Mouse (Mus musculus) midbrain, embryonic 12.5 days (tissue): ENCODE measurements at regions not wholly inside any gene's neighbourhood (a gene's known extent, or its start where the extent isn't known, plus 50 kb on each side); places are given as distances from the start of the nearest gene placed in this dataset.

Source experiments
- ATAC-seq: fragments of 200-750 bp; cut with Nextera tagmentation; 2 replicates; pipeline ENCODE4 v1.8.0; 2017; ENCODE audit warnings: low read depth, moderate TSS enrichment, moderate library complexity; ENCODE audit not compliant: low FRiP score
- H3K27ac ChIP-seq: fragments of 300-500 bp; sonication (generic); replicated peaks from 2 replicates; pipeline ENCODE4 v1.5.1; 2016; ENCODE audit warnings: mild to moderate bottlenecking
- H3K27me3 ChIP-seq: fragments of 300-500 bp; sonication (generic); 2 replicates; pipeline ENCODE4 v1.6.1; 2016; ENCODE audit warnings: mild to moderate bottlenecking
- H3K36me3 ChIP-seq: fragments of 300-500 bp; sonication (generic); 2 replicates; pipeline ENCODE4 v1.6.1; 2016
- H3K4me1 ChIP-seq: fragments of 300-500 bp; sonication (generic); 2 replicates; pipeline ENCODE4 v1.6.1; 2016
- H3K4me2 ChIP-seq: fragments of 300-500 bp; sonication (generic); replicated peaks from 2 replicates; pipeline ENCODE4 v1.6.1; 2016; ENCODE audit warnings: mild to moderate bottlenecking, moderate library complexity
- H3K4me3 ChIP-seq: fragments of 300-500 bp; sonication (generic); 2 replicates; pipeline ENCODE4 v1.5.1; 2016; ENCODE audit warnings: mild to moderate bottlenecking
- H3K9ac ChIP-seq: fragments of 300-500 bp; sonication (generic); replicated peaks from 2 replicates; pipeline ENCODE4 v1.6.1; 2016; ENCODE audit warnings: mild to moderate bottlenecking, moderate library complexity
- H3K9me3 ChIP-seq: fragments of 300-500 bp; sonication (generic); 2 replicates; pipeline ENCODE4 v1.6.1; 2016; ENCODE audit warnings: mild to moderate bottlenecking
- WGBS: fragments of 180-500 bp; shearing (Covaris S2); methylation state at CpG from one replicate; pipeline ENCODE4 v1.1.7; 2016; 5-methylcytosine and 5-hydroxymethylcytosine counted together

DNA sequence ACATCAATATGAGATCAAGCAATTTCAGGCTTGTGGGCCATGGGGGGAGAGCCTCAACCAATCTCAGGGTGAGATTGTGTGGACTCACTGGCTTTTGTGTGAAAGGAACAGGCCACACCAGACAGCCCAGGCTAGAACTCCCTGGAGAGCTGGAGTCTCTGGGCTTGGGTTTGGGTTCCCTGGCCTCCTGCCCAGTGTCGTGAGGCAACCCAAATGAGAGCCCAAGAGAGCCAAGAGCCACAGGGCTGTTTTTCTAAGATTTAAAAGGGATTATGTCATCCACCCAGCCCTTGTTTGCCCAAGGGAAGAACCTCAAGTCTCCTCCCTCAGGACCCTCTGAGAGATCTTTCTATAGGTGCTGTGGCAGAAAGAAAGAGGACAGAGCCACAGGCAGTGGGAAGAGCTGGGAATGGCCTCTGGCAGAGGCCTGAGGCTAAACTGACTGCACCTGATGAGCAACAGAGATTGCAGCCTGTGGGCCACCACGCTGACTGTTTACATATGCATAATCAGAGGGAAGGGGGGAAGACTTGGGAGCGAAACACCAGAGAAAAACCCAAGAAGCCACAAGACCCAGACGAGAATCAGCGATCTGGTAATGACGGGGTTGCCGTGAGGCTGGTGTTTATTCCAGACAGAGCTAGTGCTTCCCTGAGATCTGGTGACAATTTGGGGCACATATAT is 92.1 kb downstream of the Bcl2l11 start:
- Histone ChIP-seq H3K4me2 (no peak overlapping the region), H3K36me3 (no peaks in the 10 kb centered on the region), H3K9me3 (no peaks in the 10 kb centered on the region), H3K4me1 (no peaks in the 10 kb centered on the region), H3K27ac (no peak overlapping the region), H3K4me3 (no peak overlapping the region), H3K9ac (no peak overlapping the region), H3K27me3 (no peaks in the 10 kb centered on the region)
- no peak for ATAC-seq
- WGBS = 63% methylated on average over 7 of the region's 7 CpGs

DNA sequence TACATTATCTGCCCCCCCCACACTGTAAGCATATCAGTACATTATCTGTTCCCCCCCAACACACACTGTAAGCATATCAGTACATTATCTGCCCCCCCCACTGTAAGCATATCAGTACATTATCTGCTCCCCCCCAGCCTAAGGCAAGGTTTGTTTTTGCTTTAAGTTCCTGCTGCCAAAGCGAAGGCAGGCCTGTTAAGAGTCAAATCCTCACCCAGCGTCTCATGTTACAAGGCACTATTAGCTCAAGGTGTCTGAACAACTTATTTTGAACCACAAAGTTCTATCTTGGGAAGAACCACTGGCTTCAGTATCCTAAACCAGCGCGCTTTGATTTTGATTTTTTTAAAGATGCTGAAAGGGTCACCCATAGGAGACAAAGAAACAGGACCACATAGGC is 93.1 kb downstream of the Bcl2l11 start:
- 80% methylated on average over 4 of the region's 4 CpGs for WGBS

DNA sequence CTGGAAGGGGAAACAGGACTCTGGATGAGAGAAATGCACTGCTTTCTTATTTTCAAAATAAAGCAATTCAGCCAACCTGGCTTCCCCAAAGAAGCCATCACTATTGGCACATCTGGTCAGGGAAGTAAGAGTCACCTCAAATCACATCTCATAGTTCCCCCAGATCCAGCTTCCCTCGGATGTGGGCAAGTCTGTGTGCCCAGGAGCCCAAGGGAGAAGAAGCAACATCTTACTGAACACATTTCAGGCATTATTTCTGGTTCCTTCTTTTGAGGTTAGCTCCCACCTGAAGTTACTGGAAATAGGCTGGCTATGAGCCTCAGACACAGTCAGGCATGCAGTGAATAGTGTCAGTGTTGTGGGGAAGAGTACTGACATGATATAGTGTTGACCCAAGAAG is 95.2 kb downstream of the Bcl2l11 start:
- Histone ChIP-seq H3K4me2 (no peak overlapping the region), H3K27ac (no peak overlapping the region), H3K27me3 (no peaks in the 10 kb centered on the region), H3K9ac (no peak overlapping the region), H3K36me3 (no peaks in the 10 kb centered on the region), H3K4me3 (no peak overlapping the region), H3K9me3 (no peaks in the 10 kb centered on the region), H3K4me1 (no peaks in the 10 kb centered on the region)
- ATAC-seq = no peak
- 59% methylated on average over 1 of the region's 1 CpGs for whole genome bisulfite sequencing

More for the DNA sequence above, 93.1 kb downstream of the Bcl2l11 start:
- ATAC-seq = no peak
- H3K27me3 ChIP-seq = no peaks in the 10 kb centered on the region
- no peaks in the 10 kb centered on the region for H3K4me1 ChIP-seq
- H3K4me2 ChIP-seq = no peak overlapping the region
- H3K4me3 ChIP-seq = no peak overlapping the region
- H3K9me3 ChIP-seq = no peaks in the 10 kb centered on the region
- no peaks in the 10 kb centered on the region for H3K36me3 ChIP-seq
- H3K9ac ChIP-seq = no peak overlapping the region
- no peak overlapping the region for H3K27ac ChIP-seq

GRCm38 (mm10) chr2:128221657-128222056 is 95.8 kb downstream of the Bcl2l11 start:
- no peak overlapping the region for H3K9ac ChIP-seq
- H3K27ac ChIP-seq = no peak overlapping the region
- no peak for ATAC-seq
- no peaks in the 10 kb centered on the region for H3K27me3 ChIP-seq
- H3K4me2 ChIP-seq = no peak overlapping the region
- WGBS = 87% methylated on average over 4 of the region's 4 CpGs
- no peaks in the 10 kb centered on the region for H3K9me3 ChIP-seq
- no peaks in the 10 kb centered on the region for H3K36me3 ChIP-seq
- no peaks in the 10 kb centered on the region for H3K4me1 ChIP-seq
- H3K4me3 ChIP-seq = no peak overlapping the region

DNA sequence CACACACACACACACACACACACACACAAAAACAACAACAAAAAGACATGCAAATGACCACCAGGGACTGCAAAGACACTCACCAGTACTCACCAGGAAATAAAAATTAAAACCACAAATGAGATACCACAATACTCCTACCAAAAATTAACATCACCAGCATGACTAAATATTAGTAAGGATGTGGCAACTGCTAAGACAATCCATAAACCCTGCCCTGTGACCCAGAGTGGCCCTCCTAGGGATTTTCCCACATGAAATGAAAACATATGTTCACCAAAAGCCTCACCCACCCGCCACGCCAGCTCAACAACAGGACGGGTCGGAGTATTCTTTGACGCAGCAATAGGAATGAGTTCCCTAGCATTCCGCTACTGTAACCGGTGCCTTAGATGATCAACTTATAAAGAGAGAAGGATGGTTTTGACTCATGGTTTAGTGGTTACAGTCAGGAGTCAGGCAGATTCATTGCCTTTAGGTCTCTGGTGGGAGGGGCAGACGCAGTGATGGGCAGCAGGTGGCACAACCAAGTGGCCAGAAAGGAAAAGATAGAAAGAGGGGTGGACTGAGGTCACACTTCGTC is 100.7 kb downstream of the Bcl2l11 start:
- ATAC-seq = no peak
- Histone ChIP-seq H3K9ac (no peak overlapping the region), H3K36me3 (no peaks in the 10 kb centered on the region), H3K27ac (no peak overlapping the region), H3K9me3 (no peaks in the 10 kb centered on the region), H3K4me2 (no peak overlapping the region), H3K27me3 (no peaks in the 10 kb centered on the region), H3K4me3 (no peak overlapping the region), H3K4me1 (no peaks in the 10 kb centered on the region)
- WGBS = 91% methylated on average over 9 of the region's 9 CpGs

DNA sequence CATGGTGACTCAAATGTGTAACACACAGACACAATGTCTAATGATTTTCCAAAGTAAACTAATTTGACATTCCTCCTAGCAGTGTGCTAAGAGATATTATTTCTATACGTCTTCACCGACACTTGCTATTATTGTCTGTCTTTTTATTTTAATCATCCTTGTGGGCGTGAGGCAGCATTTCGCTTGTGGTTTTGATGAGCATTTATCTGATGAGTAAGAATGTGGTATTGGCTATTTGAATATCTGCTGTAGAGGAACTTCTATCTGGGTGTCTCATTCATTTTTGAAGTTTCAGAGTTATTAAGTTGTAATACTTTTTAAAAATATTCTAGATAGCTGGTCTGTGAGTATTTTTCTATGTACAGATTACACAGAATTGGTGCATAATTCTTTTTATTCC is 103.9 kb downstream of the Bcl2l11 start:
- 92% methylated on average over 4 of the region's 4 CpGs for WGBS

GRCm38 (mm10) chr2:128230921-128231320 is 105.1 kb downstream of the Bcl2l11 start:
- no peaks in the 10 kb centered on the region for H3K36me3 ChIP-seq
- H3K27ac ChIP-seq = no peak overlapping the region
- no peaks in the 10 kb centered on the region for H3K4me1 ChIP-seq
- H3K27me3 ChIP-seq = no peaks in the 10 kb centered on the region
- no peak for ATAC-seq
- no peaks in the 10 kb centered on the region for H3K9me3 ChIP-seq
- no peak overlapping the region for H3K4me2 ChIP-seq
- WGBS = 90% methylated on average over 4 of the region's 4 CpGs
- no peak overlapping the region for H3K9ac ChIP-seq
- H3K4me3 ChIP-seq = no peak overlapping the region

More for the DNA sequence above, 103.9 kb downstream of the Bcl2l11 start:
- no peak overlapping the region for H3K4me3 ChIP-seq
- H3K27ac ChIP-seq = no peak overlapping the region
- no peak overlapping the region for H3K4me2 ChIP-seq
- H3K4me1 ChIP-seq = no peaks in the 10 kb centered on the region
- no peak overlapping the region for H3K9ac ChIP-seq
- H3K27me3 ChIP-seq = no peaks in the 10 kb centered on the region
- H3K9me3 ChIP-seq = no peaks in the 10 kb centered on the region
- H3K36me3 ChIP-seq = no peaks in the 10 kb centered on the region
- no peak for ATAC-seq

DNA sequence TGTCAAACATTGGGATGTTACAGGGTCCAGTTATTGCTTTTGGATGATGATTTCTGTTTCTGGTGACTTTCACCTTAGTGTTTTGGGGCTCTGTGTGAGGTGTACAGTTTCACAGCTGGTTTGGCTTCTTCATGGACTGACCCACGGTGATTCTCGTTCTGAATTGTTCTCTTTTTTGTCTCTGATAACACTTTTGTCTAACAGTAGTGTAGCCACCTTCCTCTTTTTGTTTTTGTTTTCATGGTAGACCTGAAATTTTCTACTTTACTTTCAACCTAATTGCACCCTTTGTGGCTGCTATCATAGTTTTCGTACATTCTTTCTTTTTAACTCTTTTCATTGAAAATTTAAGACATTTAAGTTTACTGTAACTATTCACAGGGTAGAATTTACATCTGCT is 105.5 kb downstream of the Bcl2l11 start:
- WGBS = 86% methylated on average over 3 of the region's 3 CpGs
- H3K9ac ChIP-seq = no peak overlapping the region
- no peak overlapping the region for H3K27ac ChIP-seq
- H3K27me3 ChIP-seq = no peaks in the 10 kb centered on the region
- H3K4me2 ChIP-seq = no peak overlapping the region
- H3K4me3 ChIP-seq = no peak overlapping the region
- no peak for ATAC-seq
- no peaks in the 10 kb centered on the region for H3K36me3 ChIP-seq
- no peaks in the 10 kb centered on the region for H3K4me1 ChIP-seq
- H3K9me3 ChIP-seq = no peaks in the 10 kb centered on the region

- Histone ChIP-seq H3K36me3 (no peaks in the 10 kb centered on the region), H3K4me3 (no peak overlapping the region), H3K9ac (no peak overlapping the region), H3K4me1 (no peaks in the 10 kb centered on the region), H3K27me3 (no peaks in the 10 kb centered on the region), H3K27ac (no peak overlapping the region), H3K4me2 (no peak overlapping the region), H3K9me3 (no peaks in the 10 kb centered on the region)
- 94% methylated on average over 3 of the region's 3 CpGs for WGBS
- no peak for ATAC-seq
Measured at GRCm38 (mm10) chr2:128232027-128232426, 106.2 kb downstream of the Bcl2l11 start.

- no peak overlapping the region for H3K27ac ChIP-seq
- 62% methylated on average over 8 of the region's 8 CpGs for WGBS
- H3K36me3 ChIP-seq = no peaks in the 10 kb centered on the region
- no peak overlapping the region for H3K4me2 ChIP-seq
- H3K27me3 ChIP-seq = no peaks in the 10 kb centered on the region
- ATAC-seq = no peak
- H3K4me3 ChIP-seq = no peak overlapping the region
- no peaks in the 10 kb centered on the region for H3K4me1 ChIP-seq
- no peak overlapping the region for H3K9ac ChIP-seq
- H3K9me3 ChIP-seq = no peaks in the 10 kb centered on the region
Measured at GRCm38 (mm10) chr2:128235127-128235526, 109.3 kb downstream of the Bcl2l11 start.

DNA sequence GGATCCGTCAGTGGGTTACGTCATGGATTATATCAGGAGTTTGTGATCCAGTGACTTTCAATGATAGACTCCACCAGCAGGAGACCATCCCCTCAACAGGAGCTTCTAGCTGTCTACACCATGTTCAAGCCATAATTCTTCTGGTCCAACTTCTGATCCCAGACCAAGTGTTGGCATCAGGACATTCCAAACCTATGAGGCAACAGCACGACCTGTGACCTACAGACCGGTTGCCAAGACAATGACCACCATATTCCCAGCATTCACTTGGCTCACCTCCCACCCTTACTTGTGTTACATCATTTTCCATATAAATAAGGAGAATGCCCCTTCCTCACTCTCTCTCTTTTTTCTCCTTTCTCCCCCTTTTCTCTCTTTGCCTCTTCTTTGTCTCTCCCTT is 113.6 kb downstream of the Bcl2l11 start:
- WGBS = 94% methylated on average over 4 of the region's 4 CpGs
- Histone ChIP-seq H3K4me2 (no peak overlapping the region), H3K27me3 (no peaks in the 10 kb centered on the region), H3K36me3 (no peaks in the 10 kb centered on the region), H3K4me1 (peaks cover 15% of the 10 kb centered on the region), H3K9me3 (no peaks in the 10 kb centered on the region), H3K27ac (no peak overlapping the region), H3K9ac (no peak overlapping the region), H3K4me3 (no peak overlapping the region)
- no peak for ATAC-seq

GRCm38 (mm10) chr2:128240054-128240453 is 114.2 kb downstream of the Bcl2l11 start:
- Histone ChIP-seq H3K4me1 (peaks cover 15% of the 10 kb centered on the region), H3K27me3 (no peaks in the 10 kb centered on the region), H3K27ac (no peak overlapping the region), H3K9me3 (no peaks in the 10 kb centered on the region), H3K36me3 (no peaks in the 10 kb centered on the region), H3K4me3 (no peak overlapping the region), H3K4me2 (no peak overlapping the region), H3K9ac (no peak overlapping the region)
- WGBS = 58% methylated on average over 4 of the region's 4 CpGs
- no peak for ATAC-seq
